Mouse (Mus musculus) heart, adult 10 weeks (tissue): ENCODE data around the gene Upk3a. TPM values are rescaled to one million over a fixed set of nuclear protein-coding genes. Genes with fewer than 3 reads are reported as not detected.

ENCODE experiments used
- polyA plus RNA-seq: library from polyadenylated mRNA; stranded (reverse); fragments of 350-450 nt; fragmentation: Illumina TruSeq; extraction: RNeasy Lipid Tissue Mini Kit (QIAGEN cat#74804); gene quantifications from one replicate; pipeline ENCODE4 v1.2.3, GENCODE M21; 2014; ENCODE audit warnings: low read depth, low replicate concordance

Gene Upk3a
- polyA plus RNA-seq = not detected

GRCm38 (mm10) chr15:85016951-85017664 is at the start of gene Upk3a:
Gene Upk3a (plus strand): TSS chr15:85017141.

GRCm38 (mm10) chr15:84987874-84988825 is 28.8 kb upstream of the Upk3a start, which contains the start of gene 5031439G07Rik:
Gene 5031439G07Rik (minus strand): TSS chr15:84988551.

GRCm38 (mm10) chr15:85028648-85029047 is 11.7 kb downstream of the Upk3a start, which contains the start of gene Fam118a:
Gene Fam118a (plus strand): TSS chr15:85028948.

Other genes starting within 250 kb of the Upk3a start
- gene Phf21b, start 161.1 kb upstream of the Upk3a start, polyA plus RNA-seq = 3.4 TPM
- 0.26 TPM for gene Gm29666, start 97.1 kb upstream of the Upk3a start, polyA plus RNA-seq
- 8.5 TPM for gene Nup50, start 93.7 kb upstream of the Upk3a start, polyA plus RNA-seq
- gene 5031439G07Rik, start 28.6 kb upstream of the Upk3a start, polyA plus RNA-seq = 20.7 TPM
- 9.7 TPM for gene Fam118a, start 11.8 kb downstream of the Upk3a start, polyA plus RNA-seq
- gene Smc1b, start 114.8 kb downstream of the Upk3a start, polyA plus RNA-seq = not detected
- gene Ribc2, start 114.9 kb downstream of the Upk3a start, polyA plus RNA-seq = not detected
- 121 TPM for gene Fbln1, start 188.8 kb downstream of the Upk3a start, polyA plus RNA-seq